Mouse (Mus musculus) brown adipose tissue, adult 24 weeks (tissue): ENCODE data around the gene Aurka. TPM values are rescaled to one million over a fixed set of nuclear protein-coding genes. Genes with fewer than 3 reads are reported as not detected.

Experiments
- H3K27ac ChIP-seq: fragments of 200-500 bp; replicated peaks from 2 replicates; pipeline ENCODE4 v1.5.1; 2012; ENCODE audit warnings: low read depth, mild to moderate bottlenecking, low read length
- H3K4me1 ChIP-seq: fragments of 200-500 bp; 2 replicates; pipeline ENCODE4 v1.6.1; 2012; ENCODE audit warnings: low read length, mixed read lengths; ENCODE audit not compliant: control insufficient read depth, insufficient read depth, insufficient read length
- H3K4me3 ChIP-seq: fragments of 200-500 bp; 2 replicates; pipeline ENCODE4 v1.5.1; 2012; ENCODE audit warnings: low read depth, mild to moderate bottlenecking, low read length, moderate library complexity; ENCODE audit not compliant: insufficient read depth
- polyA plus RNA-seq: library from polyadenylated mRNA; stranded (reverse); fragments of >200 nt; gene quantifications from 2 replicates; pipeline ENCODE4 v1.2.4, GENCODE M21; 2012; ENCODE audit not compliant: missing spikeins, insufficient read depth, insufficient read length

Gene Aurka
- 1.3 TPM in 1 of 2 replicates, not detected in the other for polyA plus RNA-seq

DNA sequence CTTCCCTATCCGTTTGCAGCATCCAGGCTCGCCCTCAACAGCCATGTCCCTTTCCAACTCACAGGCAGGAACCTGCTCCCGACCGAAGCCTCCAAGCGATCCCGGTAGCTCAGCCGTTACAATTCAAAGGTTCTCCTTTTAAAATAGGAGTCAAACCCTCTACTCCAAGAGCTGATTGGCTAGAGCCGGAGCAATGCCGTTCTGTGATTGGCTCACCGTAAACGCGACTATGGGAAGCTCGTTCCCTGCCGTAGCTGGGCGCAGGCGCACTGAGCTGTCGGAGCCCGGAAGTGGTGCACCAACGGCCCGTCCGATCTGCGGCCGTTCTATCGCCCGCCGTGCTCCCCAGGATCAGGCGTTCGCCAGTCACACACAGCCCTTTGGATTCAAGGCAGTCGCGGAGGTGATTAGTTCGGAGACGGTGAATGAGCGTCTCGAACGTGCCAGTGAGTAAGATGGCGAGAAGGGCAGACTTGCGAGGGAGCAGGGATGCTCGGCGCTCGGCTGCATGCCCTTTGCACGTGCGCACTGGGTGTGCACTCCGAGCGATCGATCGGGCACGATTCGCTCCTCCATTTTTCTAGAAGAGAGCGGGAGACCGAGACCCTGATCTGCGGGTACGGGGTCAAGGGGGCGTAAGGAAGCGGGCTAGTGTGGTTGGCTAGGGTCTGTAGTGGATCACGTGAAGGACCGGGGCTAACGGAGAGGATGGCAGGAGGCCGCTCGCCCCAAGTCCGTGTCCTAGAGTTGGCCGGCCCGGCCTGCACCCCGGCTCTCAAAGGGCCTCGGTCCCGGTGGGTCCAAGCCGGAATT, at the start of gene Aurka, which contains the start of gene Cstf1:
Gene Aurka (minus strand): TSS at position 125 of the 813 bp plus-strand sequence.
Gene Cstf1 (plus strand): TSS at position 271 of the 813 bp plus-strand sequence.
- no peaks in the 10 kb centered on the region for H3K4me1 ChIP-seq
- H3K4me3 ChIP-seq = peak within 1 kb of the TSS; percentile 74
- peak within 1 kb of the TSS; percentile 93 for H3K27ac ChIP-seq

DNA sequence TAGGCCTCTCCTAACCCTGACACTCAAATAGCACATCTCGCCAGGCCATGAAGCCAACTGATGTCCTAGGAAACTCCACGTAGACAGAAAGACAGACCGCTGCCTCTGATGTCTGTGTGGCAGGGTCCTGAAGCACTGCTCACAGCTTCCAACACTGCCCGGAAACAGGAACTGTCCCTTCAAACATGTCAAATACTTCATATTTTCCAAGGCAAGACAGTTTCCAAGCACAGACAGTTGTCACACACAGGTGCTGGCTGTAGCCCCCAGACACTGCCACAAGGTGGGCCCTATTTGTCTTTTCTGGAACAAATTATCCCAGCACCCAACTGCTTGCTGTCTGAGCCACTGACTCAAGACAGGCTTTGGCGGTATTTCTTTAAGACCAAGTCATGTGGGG, 47.9 kb upstream of the Aurka start:
- no peak overlapping the region for H3K4me3 ChIP-seq
- no peaks in the 10 kb centered on the region for H3K4me1 ChIP-seq
- no peak overlapping the region for H3K27ac ChIP-seq

DNA sequence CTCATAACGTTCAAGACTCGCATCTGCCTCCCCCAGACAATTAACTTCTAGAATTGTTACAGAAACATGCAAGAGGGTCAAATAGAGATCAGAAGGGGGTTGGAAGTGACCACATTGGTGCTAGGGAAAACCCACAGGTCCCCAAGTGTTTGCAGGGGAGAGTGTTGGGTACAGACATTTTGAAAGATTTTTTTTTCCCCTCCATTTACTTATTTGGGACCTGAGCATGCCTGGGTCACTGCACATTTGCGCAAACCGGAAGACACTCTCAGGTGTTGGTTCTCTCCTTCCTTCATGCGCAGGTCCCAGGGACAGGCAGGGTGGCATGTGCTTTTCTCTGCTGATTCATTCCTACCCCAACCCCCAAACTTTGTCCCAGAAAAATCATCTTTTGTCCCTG, 46.5 kb upstream of the Aurka start:
- no peaks in the 10 kb centered on the region for H3K4me1 ChIP-seq
- H3K27ac ChIP-seq = no peak overlapping the region
- no peak overlapping the region for H3K4me3 ChIP-seq

DNA sequence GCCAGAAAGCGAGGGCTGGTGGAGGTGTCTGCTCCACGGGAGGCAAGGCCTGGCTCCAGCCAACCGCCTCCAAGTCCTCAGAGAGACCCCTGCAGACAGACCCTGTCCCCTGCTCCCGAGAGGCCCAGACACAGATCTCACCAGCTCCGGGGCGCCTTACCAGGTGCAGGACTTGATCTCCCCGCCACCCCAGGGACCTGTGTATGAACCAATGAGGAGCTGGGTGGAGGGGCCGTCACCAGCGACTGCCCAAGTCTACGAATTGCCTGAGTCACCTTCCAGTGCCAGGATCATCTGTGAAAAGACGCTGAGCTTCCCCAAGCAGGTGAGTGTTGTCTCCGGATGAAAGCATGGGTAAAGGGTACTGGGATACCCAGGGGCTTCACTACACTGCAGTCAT, 45.9 kb upstream of the Aurka start:
- H3K4me1 ChIP-seq = no peaks in the 10 kb centered on the region
- no peak overlapping the region for H3K4me3 ChIP-seq
- H3K27ac ChIP-seq = no peak overlapping the region

DNA sequence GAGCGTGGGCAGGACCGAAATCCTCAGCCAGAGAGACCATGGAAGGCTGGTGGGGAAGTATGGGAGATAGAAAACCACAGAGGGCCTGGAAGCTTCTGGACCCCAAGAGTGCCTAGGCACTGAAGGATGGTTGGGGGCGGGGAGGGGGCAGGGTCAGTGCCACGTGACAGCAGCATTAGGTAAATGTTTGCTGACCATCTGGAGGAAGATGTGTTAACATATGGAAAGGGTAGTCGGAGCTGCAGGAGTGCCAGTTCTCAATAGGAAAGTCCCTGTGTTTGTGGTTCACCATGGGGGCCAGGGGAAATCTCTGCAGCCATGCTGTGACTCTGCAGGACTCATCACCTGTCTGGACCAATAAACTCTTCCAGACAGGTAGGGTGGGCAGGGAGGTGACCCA, 43.6 kb upstream of the Aurka start:
- Histone ChIP-seq H3K4me1 (no peaks in the 10 kb centered on the region), H3K4me3 (no peak overlapping the region), H3K27ac (no peak overlapping the region)

DNA sequence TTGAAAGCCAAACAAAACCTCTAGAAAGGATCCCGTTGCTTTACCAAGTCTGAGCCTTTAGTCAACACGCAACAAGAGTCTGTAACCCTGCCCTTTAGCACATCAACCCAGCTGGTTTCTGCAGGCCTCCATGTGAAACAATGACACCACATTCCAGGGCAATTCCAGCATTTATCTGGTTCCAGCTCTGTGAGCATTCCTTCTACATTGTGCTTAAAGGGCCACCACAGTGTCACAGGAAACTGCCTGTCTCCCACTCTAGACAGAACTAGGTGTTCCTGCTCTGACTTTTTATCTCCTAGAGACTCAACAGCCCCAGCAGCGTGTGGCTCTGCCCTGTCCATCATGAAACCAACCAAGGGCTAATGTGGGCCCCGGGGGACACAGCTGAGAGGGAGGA, 42.9 kb upstream of the Aurka start:
- Histone ChIP-seq H3K4me3 (no peak overlapping the region), H3K27ac (no peak overlapping the region), H3K4me1 (no peaks in the 10 kb centered on the region)

DNA sequence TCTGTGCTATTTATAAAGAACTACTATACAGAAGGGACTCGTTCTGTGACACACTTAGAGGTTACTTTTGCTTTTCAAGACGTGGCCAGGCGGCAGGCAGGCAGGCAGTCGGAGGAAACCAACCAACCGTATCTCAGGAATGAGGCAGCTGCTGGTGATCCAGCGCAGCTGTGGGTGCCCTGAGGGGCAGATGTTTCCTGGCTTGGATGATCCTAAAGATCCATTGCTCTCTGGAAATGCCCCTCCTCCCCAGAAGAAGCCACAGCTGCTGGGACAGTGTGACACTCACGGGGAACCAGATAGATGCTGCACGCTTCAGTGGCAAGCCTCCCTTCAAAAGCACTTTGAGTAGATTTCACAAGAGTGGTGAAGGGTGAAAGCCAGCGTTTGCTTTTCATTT, 42.1 kb upstream of the Aurka start:
- Histone ChIP-seq H3K27ac (no peak overlapping the region), H3K4me3 (no peak overlapping the region), H3K4me1 (no peaks in the 10 kb centered on the region)

DNA sequence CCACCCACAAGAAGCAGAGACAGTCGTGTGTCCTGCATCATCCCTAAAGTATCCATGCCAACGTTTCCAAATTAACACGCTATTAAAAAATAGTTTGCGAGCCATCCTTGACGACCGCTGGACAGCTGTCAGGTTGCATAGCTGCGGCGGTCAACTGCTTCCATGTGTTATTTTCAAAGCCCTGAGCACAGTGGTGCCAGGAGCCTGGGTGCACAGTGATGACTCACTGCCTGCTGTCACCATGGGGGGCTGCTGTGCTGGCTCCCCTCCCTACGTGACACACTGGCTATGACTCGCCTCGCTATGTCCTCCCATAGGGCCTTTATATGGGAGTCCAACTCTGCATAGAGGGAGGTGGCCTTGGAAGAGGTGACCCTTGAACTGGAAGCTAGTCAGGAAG, 40.8 kb upstream of the Aurka start:
- Histone ChIP-seq H3K4me3 (no peak overlapping the region), H3K4me1 (no peaks in the 10 kb centered on the region), H3K27ac (no peak overlapping the region)

DNA sequence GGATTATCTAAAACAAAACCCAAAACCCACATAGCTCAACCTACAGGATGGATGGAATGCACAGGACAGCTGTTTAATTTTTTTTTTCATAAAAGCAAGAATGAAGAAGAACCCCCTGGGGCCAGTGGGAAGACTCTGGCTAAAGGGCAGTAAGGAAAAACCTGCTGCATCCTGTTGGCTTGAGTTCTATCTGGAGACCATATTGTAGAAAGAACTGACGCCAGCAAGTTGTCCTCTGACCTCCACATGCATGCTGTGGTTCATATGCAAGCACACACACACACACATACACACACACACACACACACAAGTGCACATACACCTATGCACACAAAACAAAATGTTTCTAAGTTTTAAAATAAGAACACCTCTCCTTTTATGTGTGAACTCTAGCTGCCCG, 40.4 kb upstream of the Aurka start:
- Histone ChIP-seq H3K27ac (no peak overlapping the region), H3K4me1 (no peaks in the 10 kb centered on the region)

DNA sequence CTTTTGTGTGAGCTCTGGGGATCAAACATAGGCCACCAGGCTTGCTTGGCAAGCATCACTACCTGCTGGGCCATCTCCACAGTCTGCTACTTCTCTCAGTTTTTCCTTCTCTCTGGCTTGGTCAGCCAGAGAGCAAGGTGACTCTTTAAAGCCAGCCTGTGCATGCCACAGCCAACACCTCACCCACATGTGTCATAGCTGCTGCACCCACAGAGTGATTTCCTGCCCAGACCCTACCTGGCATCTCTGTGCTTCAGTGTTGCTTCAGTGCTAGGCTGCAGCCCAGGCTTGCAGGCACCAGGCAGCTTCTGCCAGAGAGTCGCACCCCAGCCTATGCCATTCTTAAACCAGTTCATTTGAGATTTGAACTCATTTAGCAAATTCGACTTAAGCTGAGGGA, 37.2 kb upstream of the Aurka start:
- H3K27ac ChIP-seq = no peak overlapping the region

More for the DNA sequence above, 40.4 kb upstream of the Aurka start:
- H3K4me3 ChIP-seq = no peak overlapping the region

DNA sequence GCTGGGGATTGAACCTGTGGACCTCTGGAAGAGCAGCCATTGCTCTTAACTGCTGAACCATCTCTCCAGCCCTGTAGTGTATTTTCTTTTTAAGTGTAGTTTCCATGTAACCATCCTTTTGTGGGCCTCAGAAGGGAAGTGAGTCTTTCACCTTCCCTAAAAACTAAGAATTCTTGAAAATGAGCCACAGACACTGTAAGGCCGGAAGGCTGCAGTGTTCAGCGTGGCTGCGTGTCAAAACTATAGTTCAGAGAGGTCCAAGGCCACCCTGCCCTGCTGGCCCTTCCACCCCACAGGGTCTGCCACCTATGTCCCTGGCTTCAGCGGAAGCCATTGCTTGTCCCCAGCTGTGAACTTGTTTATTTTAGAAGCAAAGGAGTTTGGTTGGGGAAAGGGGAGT, 35.8 kb upstream of the Aurka start:
- Histone ChIP-seq H3K4me1 (no peaks in the 10 kb centered on the region), H3K4me3 (no peak overlapping the region), H3K27ac (peak overlapping the region; percentile 27; the same call in 1 of the 2 replicates)

More for the DNA sequence above, 37.2 kb upstream of the Aurka start:
- H3K4me1 ChIP-seq = no peaks in the 10 kb centered on the region
- H3K4me3 ChIP-seq = no peak overlapping the region

DNA sequence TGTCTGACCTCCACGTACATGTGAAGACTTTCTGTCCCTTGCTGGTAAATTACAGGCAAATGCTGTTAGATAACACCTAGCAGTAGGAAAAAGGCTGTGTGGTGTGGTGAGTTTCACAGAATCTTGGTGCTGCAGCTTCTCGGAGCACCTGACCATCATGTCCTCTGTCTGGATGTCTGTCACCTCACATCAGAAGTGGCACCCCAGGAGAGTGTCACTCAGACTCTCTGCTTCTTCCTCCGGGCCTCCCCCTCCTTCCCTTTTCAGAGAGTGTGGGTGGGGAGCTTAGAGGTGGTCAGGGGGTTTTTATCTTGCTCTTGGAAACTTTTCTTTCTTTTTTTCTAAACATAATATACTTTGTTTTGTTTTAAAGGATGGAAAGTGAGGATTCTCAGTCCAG, 34.7 kb upstream of the Aurka start:
- no peak overlapping the region for H3K4me3 ChIP-seq
- peaks cover 2% of the 10 kb centered on the region; the same call in 1 of the 2 replicates for H3K4me1 ChIP-seq
- no peak overlapping the region for H3K27ac ChIP-seq

DNA sequence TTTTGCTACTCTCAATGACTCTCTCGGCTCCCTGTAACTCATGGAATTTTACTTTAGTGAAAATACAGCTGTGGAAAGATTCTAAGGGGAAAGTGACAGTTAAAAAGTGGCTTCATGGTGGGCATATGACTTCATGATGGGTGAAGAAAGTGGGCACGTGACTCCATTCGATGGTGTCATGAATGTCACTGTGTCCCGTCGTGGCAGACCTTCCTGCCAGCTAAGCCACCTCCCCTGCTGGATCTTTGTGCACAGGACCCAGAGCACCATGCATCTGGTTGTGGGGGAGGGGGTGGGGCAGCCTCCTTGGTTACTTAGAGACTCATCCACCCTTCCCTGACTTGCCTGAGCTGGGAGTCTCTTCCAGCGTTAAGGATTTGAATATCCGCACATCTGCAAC, 33.9 kb upstream of the Aurka start:
- Histone ChIP-seq H3K4me1 (peaks cover 5% of the 10 kb centered on the region; the same call in 1 of the 2 replicates), H3K4me3 (no peak overlapping the region), H3K27ac (no peak overlapping the region)

DNA sequence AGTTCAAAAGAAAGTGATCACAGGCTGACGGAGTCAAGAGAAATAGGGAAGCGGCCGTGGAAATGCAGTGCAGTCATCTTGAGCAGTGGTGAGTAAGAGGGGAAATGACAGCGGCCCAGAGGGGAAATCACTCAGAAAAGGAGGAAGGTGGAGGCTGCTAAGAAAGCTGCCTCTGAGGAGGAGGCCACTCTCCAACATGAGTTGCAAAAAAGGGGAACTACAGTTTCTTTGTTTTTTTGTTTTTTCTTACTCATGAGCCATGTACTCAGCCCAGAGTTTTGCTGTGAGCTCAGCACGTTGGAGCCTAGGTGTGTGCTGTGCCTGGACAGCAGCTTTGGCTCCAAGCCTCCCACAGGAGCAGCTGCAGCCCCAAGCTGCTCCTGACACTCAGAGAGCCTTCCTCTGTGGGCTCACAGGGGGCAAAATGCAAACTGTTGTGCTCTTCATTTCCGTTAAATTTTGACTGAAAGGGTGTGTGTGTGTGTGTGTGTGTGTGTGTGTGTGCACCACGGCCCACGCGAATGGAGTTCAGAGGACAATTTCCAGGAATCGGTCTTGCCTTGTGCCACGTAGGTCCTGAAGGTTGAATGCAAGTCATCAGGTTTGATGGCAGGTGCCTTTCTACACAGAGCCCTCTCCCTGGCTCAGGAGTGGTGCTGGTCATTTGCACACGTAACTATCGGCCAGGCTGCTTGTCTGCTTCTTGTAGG, 30.9 kb upstream of the Aurka start:
- H3K4me3 ChIP-seq = no peak overlapping the region
- H3K27ac ChIP-seq = peak overlapping the region; percentile 80
- H3K4me1 ChIP-seq = peaks cover 5% of the 10 kb centered on the region; the same call in 1 of the 2 replicates

DNA sequence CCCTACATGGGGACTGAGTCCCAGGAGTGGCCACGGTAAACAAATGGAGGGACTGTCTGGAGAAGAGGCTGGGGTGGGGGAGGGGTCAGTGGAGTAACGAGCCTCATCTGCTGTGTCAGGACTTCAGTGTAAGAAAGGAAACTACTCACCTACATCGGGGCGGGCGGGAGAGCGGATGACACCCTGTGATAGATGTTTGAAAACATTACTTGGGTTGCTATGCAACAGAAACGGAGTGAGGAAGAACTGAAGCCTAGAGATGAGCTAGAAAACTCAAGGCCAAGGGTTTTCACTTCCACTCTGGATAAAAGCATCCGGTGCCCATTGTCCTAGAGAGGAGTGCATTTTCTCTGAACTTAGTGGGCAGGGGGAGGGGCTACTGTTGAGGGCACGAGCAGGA, 29.6 kb upstream of the Aurka start:
- Histone ChIP-seq H3K4me1 (peaks cover 5% of the 10 kb centered on the region; the same call in 1 of the 2 replicates), H3K4me3 (no peak overlapping the region), H3K27ac (peak overlapping the region; percentile 75)
